Mouse (Mus musculus) liver, embryonic 14.5 days (tissue): ENCODE data around the gene Dkkl1.

Source experiments
- CTCF ChIP-seq: IDR thresholded peaks from 2 replicates; pipeline ENCODE4 v1.5.1; 2016; ENCODE audit warnings: antibody characterized with exemption, low read depth, control low read depth
- EP300 ChIP-seq: IDR thresholded peaks from 2 replicates; pipeline ENCODE4 v1.6.1; 2016; ENCODE audit warnings: antibody characterized with exemption, low read depth

- TF ChIP-seq CTCF (no peak), EP300 (no peak)
Measured at GRCm38 (mm10) chr7:45164833-45165232, 47.1 kb downstream of the Dkkl1 start.
